Mouse (Mus musculus): ENCODE measurements at regions not wholly inside any gene's neighbourhood (a gene's known extent, or its start where the extent isn't known, plus 50 kb on each side); places are given as distances from the start of the nearest gene placed in this dataset.

- intact Hi-C loops (cut with DNase I), result no loop called here
Observed at GRCm38 (mm10) chr13:81852309-81852978, 69.6 kb downstream of the Cetn3 start.

GRCm38 (mm10) chr13:81856072-81856471 lies 73.2 kb downstream of the Cetn3 start:
- intact Hi-C loops (cut with DNase I), result no loop called here
- DNase-seq (ENCODE audit: low spot score in 2 of 2), result peak; percentile 29 to 72

More at GRCm38 (mm10) chr13:81852309-81852978, 69.6 kb downstream of the Cetn3 start:
- DNase-seq (ENCODE audit: low spot score in 2 of 2), result no peak

GRCm38 (mm10) chr13:81860683-81861082 lies 77.8 kb downstream of the Cetn3 start:
- intact Hi-C loops (cut with DNase I), result no loop called here
- no peak for DNase-seq (ENCODE audit: low spot score in 2 of 2)

- intact Hi-C loops (cut with DNase I), result no loop called here
- DNase-seq (ENCODE audit: low spot score in 2 of 2), result peak; percentile 25 to 45
Observed at GRCm38 (mm10) chr13:81861886-81862600, 79.2 kb downstream of the Cetn3 start.

- intact Hi-C loops (cut with DNase I), result no loop called here
- DNase-seq (ENCODE audit: low spot score in 2 of 2), result no peak
Observed at GRCm38 (mm10) chr13:81871226-81871625, 88.3 kb downstream of the Cetn3 start.

GRCm38 (mm10) chr13:81885879-81886278 lies 103.0 kb downstream of the Cetn3 start:
- intact Hi-C loops (cut with DNase I), result no loop called here
- DNase-seq (ENCODE audit: low spot score in 2 of 2), result no peak

GRCm38 (mm10) chr13:81930266-81930665 lies 147.4 kb downstream of the Cetn3 start:
- intact Hi-C loops (cut with DNase I), result loop anchor here (10.0 kb wide), 1 partner anchor 105 kb away; no protein-coding TSS in a partner anchor
- no peak for DNase-seq (ENCODE audit: low spot score in 2 of 2)

GRCm38 (mm10) chr13:81931199-81931598 lies 148.3 kb downstream of the Cetn3 start:
- intact Hi-C loops (cut with DNase I), result loop anchor here (10.0 kb wide), 1 partner anchor 106 kb away; no protein-coding TSS in a partner anchor

GRCm38 (mm10) chr13:81937061-81937460 lies 154.2 kb downstream of the Cetn3 start:
- DNase-seq (ENCODE audit: low spot score in 2 of 2), result no peak
- intact Hi-C loops (cut with DNase I), result loop anchor here (10.0 kb wide), 1 partner anchor 112 kb away; no protein-coding TSS in a partner anchor

More at GRCm38 (mm10) chr13:81931199-81931598, 148.3 kb downstream of the Cetn3 start:
- no peak for DNase-seq (ENCODE audit: low spot score in 2 of 2)

GRCm38 (mm10) chr13:81944047-81944446 lies 161.2 kb downstream of the Cetn3 start:
- intact Hi-C loops (cut with DNase I), result loop anchor here (2.0 to 10.0 kb wide), 4 partner anchors 373 to 1713 kb away; no protein-coding TSS in a partner anchor
- peak; percentile 91 to 95 for DNase-seq (ENCODE audit: low spot score in 2 of 2)

GRCm38 (mm10) chr13:81944469-81944868 lies 161.6 kb downstream of the Cetn3 start:
- peak in 1 of 2 experiments; percentile 26 for DNase-seq (ENCODE audit: low spot score in 2 of 2)
- intact Hi-C loops (cut with DNase I), result loop anchor here (2.0 to 10.0 kb wide), 4 partner anchors 372 to 1713 kb away; no protein-coding TSS in a partner anchor

GRCm38 (mm10) chr13:81945741-81946140 lies 162.9 kb downstream of the Cetn3 start:
- intact Hi-C loops (cut with DNase I), result loop anchor here (2.0 to 10.0 kb wide), 2 partner anchors 371 to 959 kb away; no protein-coding TSS in a partner anchor
- no peak for DNase-seq (ENCODE audit: low spot score in 2 of 2)

- DNase-seq (ENCODE audit: low spot score in 2 of 2), result no peak
- intact Hi-C loops (cut with DNase I), result no loop called here
Observed at GRCm38 (mm10) chr13:81965431-81965830, 182.6 kb downstream of the Cetn3 start.

- no peak for DNase-seq (ENCODE audit: low spot score in 2 of 2)
- intact Hi-C loops (cut with DNase I), result no loop called here
Observed at GRCm38 (mm10) chr13:81975878-81976277, 193.0 kb downstream of the Cetn3 start.

- no peak for DNase-seq (ENCODE audit: low spot score in 2 of 2)
- intact Hi-C loops (cut with DNase I), result no loop called here
Observed at GRCm38 (mm10) chr13:81978003-81978402, 195.1 kb downstream of the Cetn3 start.

GRCm38 (mm10) chr13:81979289-81979688 lies 196.4 kb downstream of the Cetn3 start:
- intact Hi-C loops (cut with DNase I), result no loop called here
- no peak for DNase-seq (ENCODE audit: low spot score in 2 of 2)

- peak; percentile 9 to 15 for DNase-seq (ENCODE audit: low spot score in 2 of 2)
- intact Hi-C loops (cut with DNase I), result no loop called here
Observed at GRCm38 (mm10) chr13:81980094-81980493, 197.2 kb downstream of the Cetn3 start.

GRCm38 (mm10) chr13:81982491-81982890 lies 199.6 kb downstream of the Cetn3 start:
- no peak for DNase-seq (ENCODE audit: low spot score in 2 of 2)
- intact Hi-C loops (cut with DNase I), result no loop called here

GRCm38 (mm10) chr13:82000681-82001212 lies 217.9 kb downstream of the Cetn3 start:
- intact Hi-C loops (cut with DNase I), result no loop called here
- no peak for DNase-seq (ENCODE audit: low spot score in 2 of 2)

Measured in left cerebral cortex, postnatal 14 days (tissue).